Mouse (Mus musculus): Measurements from ENCODE around the gene Ciita.

- TF ChIP-seq CTCF (IDR thresholded peaks at IDR 0.05; ENCODE audit: low read depth), result no peak
- TF ChIP-seq EP300 (optimal IDR thresholded peaks at IDR 0.05), result no peak
Observed at GRCm38 (mm10) chr16:10460188-10460587, 19.7 kb upstream of the Ciita start.

All from stomach, postnatal 0 days (tissue).